Mouse (Mus musculus) forebrain, embryonic 11.5 days (tissue): Measurements from ENCODE around the gene 1600014C23Rik. TPM values are rescaled to one million over a fixed set of nuclear protein-coding genes. Genes with fewer than 3 reads are reported as not detected.

ENCODE experiments used
- ATAC-seq: fragments of 200-750 bp; cut with Nextera tagmentation; replicated peaks from 2 replicates; pipeline ENCODE4 v1.8.0; 2017; ENCODE audit warnings: moderate TSS enrichment; ENCODE audit not compliant: low FRiP score
- DNase-seq: peaks from one replicate; pipeline ENCODE4 v3.0.0-alpha.2; 2017; ENCODE audit warnings: low spot score
- H3K27ac ChIP-seq: fragments of 300-500 bp; sonication (generic); 2 replicates; pipeline ENCODE4 v1.5.1; 2014; ENCODE audit warnings: low read depth, low read length
- H3K27me3 ChIP-seq: fragments of 300-500 bp; sonication (generic); 2 replicates; pipeline ENCODE4 v1.6.1; 2014; ENCODE audit warnings: mild to moderate bottlenecking, low read length, mixed read lengths; ENCODE audit not compliant: control insufficient read depth, insufficient read depth
- H3K36me3 ChIP-seq: fragments of 300-500 bp; sonication (generic); 2 replicates; pipeline ENCODE4 v1.6.1; 2014; ENCODE audit warnings: mild to moderate bottlenecking, low read length, moderate library complexity, mixed read lengths; ENCODE audit not compliant: control insufficient read depth, insufficient read depth
- H3K4me1 ChIP-seq: fragments of 300-500 bp; sonication (generic); replicated peaks from 2 replicates; pipeline ENCODE4 v1.6.1; 2014; ENCODE audit warnings: low read length, mixed read lengths; ENCODE audit not compliant: control insufficient read depth, insufficient read depth
- H3K4me2 ChIP-seq: fragments of 300-500 bp; sonication (generic); 2 replicates; pipeline ENCODE4 v1.6.1; 2014; ENCODE audit warnings: low read depth, mild to moderate bottlenecking, low read length, moderate library complexity, mixed read lengths; ENCODE audit not compliant: severe bottlenecking
- H3K4me3 ChIP-seq: fragments of 300-500 bp; sonication (generic); 2 replicates; pipeline ENCODE4 v1.5.1; 2014; ENCODE audit warnings: low read depth, low read length
- H3K9ac ChIP-seq: fragments of 300-500 bp; sonication (generic); 2 replicates; pipeline ENCODE4 v1.6.1; 2014; ENCODE audit warnings: low read length
- H3K9me3 ChIP-seq: fragments of 300-500 bp; sonication (generic); 2 replicates; pipeline ENCODE4 v1.6.1; 2016; ENCODE audit warnings: low read length, mixed read lengths; ENCODE audit not compliant: control insufficient read depth
- WGBS: fragments of 180-500 bp; shearing (Covaris S2); extraction: QIAGEN DNeasy Blood & Tissue Kit; methylation state at CpG from one replicate; pipeline ENCODE4 v1.1.7; 2014; 5-methylcytosine and 5-hydroxymethylcytosine counted together
- polyA plus RNA-seq: library from polyadenylated mRNA; unstranded; fragments of >200 nt; fragmentation: Nextera tagmentation; extraction: Ambion mirVana; gene quantifications from 2 replicates; pipeline ENCODE4 v1.2.1, GENCODE M21; 2014

The 1600014C23Rik gene
- polyA plus RNA-seq, 1 experiment from 2014 or later: 0.55 TPM

DNA sequence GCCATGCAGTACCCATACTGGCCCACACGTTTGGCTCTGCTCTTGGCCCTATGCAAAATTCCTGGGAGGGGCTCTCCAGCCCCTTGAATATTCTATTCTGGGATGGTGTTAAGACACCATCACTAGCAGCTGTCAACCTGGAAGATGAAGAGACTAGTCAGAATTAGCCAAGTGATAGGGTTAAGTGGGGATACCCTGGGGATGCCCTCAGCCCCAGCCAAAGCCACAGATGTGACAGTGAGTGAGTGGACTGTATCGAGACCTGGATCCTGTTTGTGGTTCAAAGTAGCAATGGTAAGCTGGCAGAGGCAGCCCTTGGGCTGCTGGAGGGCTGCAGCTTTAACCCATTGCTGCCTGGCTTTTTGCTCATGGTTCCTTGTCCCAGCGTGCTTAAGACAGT, 23.8 kb downstream of the 1600014C23Rik start:
- Histone ChIP-seq H3K4me3 (no peak overlapping the region), H3K27me3 (no peaks in the 10 kb centered on the region), H3K27ac (no peak overlapping the region), H3K4me1 (no peaks in the 10 kb centered on the region), H3K36me3 (no peaks in the 10 kb centered on the region), H3K4me2 (no peak overlapping the region), H3K9me3 (no peaks in the 10 kb centered on the region), H3K9ac (no peak overlapping the region)
- 69% methylated on average over 3 of the region's 3 CpGs for WGBS
- DNase-seq (no peak), ATAC-seq (no peak)

DNA sequence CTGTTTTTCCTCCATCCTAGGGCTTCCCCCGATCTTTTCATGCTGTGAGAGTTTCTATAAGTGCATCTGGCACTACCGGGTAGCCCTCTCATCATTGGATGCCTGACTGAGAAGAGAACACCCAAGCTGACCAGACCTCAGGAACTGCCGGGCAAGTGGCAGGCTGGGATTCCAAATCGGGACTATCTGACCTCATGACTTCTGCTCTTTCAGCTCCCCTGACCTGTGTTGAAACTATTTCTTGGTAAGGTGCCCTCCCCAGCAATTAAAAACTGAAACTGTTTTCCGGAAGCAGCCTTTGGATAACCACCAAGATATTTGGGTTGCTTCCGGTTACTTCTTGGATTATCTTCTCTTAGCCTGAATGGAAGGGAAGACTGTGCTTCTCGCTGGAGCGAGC, 25.5 kb downstream of the 1600014C23Rik start:
- no peak overlapping the region for H3K4me3 ChIP-seq
- H3K27me3 ChIP-seq: no peaks in the 10 kb centered on the region
- WGBS: 87% methylated on average over 8 of the region's 8 CpGs
- no peak overlapping the region for H3K27ac ChIP-seq
- no peaks in the 10 kb centered on the region for H3K36me3 ChIP-seq
- DNase-seq (no peak), ATAC-seq (no peak)
- H3K9ac ChIP-seq: no peak overlapping the region
- no peaks in the 10 kb centered on the region for H3K4me1 ChIP-seq
- H3K4me2 ChIP-seq: no peak overlapping the region
- H3K9me3 ChIP-seq: no peaks in the 10 kb centered on the region

DNA sequence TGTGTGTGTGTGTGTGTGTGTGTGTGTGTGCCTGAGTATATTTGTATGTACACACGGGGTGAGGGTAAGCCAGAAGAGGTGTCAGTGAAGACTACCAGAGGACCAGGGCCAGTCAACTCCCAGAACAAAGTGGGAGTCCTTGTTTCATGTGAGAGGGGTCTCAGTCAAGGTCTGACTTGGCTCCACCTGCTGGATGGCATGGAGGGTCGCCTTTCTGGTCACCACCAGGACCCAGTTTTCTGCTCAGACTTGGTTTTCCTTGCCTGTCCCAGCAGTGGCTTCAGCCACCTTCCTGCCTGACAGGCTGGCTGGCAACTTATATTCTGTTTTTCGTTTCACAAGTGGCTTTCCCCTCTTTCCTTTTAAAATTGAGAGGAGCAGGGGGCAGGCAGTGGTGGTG, 26.3 kb downstream of the 1600014C23Rik start:
- Histone ChIP-seq H3K4me3 (no peak overlapping the region), H3K36me3 (no peaks in the 10 kb centered on the region), H3K9ac (no peak overlapping the region), H3K27me3 (no peaks in the 10 kb centered on the region), H3K9me3 (no peaks in the 10 kb centered on the region), H3K27ac (no peak overlapping the region), H3K4me2 (no peak overlapping the region), H3K4me1 (no peaks in the 10 kb centered on the region)
- WGBS: 38% methylated on average over 3 of the region's 3 CpGs
- DNase-seq (no peak), ATAC-seq (no peak)

DNA sequence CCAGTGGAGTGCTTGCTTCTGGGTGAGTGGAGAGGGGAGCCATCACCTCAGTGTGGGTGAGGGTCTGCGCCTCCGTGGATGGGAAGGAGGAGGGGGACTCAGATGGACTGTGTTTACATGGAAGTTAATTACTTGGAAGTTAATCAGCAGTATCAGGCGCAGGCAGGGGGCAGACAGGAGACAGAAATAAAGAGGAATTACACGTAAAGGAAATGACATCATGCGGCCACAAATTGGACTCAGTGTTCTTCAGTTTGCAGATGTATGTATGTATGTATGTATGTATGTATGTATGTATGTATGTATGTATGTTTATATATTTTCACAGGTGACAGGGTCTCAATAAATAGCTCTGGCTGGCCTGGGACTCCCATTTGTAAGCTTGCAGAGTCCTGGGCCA, 26.8 kb downstream of the 1600014C23Rik start:
- Histone ChIP-seq H3K9ac (no peak overlapping the region), H3K27ac (no peak overlapping the region), H3K36me3 (no peaks in the 10 kb centered on the region), H3K4me1 (no peaks in the 10 kb centered on the region), H3K4me3 (no peak overlapping the region), H3K9me3 (no peaks in the 10 kb centered on the region), H3K4me2 (no peak overlapping the region), H3K27me3 (no peaks in the 10 kb centered on the region)
- DNase-seq (no peak), ATAC-seq (no peak)
- 75% methylated on average over 5 of the region's 5 CpGs for WGBS

DNA sequence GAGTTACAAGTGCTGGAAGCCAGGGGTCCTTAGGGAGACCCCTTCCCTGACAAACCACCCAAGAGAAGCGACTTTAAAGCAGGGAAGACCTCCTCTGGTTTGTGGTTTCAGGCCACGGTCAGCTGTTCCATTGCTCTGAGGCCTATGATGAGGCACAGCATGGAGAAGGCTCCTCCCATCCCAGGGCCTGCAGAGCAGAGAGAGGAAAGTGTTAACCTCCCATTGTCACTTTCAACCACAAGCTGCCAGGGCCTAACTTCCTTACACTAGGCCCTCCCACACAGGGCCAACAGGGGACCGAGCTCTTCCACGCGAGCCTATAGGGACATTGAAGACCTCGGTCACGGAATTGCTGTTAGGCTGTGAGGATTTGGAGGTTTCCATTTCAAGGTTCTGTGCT, 30.5 kb downstream of the 1600014C23Rik start:
- no peak overlapping the region for H3K9ac ChIP-seq
- no peak overlapping the region for H3K27ac ChIP-seq
- H3K4me2 ChIP-seq: no peak overlapping the region
- ATAC-seq (no peak), DNase-seq (no peak)
- 67% methylated on average over 7 of the region's 7 CpGs for WGBS
- no peaks in the 10 kb centered on the region for H3K9me3 ChIP-seq
- no peaks in the 10 kb centered on the region for H3K4me1 ChIP-seq
- no peaks in the 10 kb centered on the region for H3K36me3 ChIP-seq
- H3K4me3 ChIP-seq: no peak overlapping the region
- no peaks in the 10 kb centered on the region for H3K27me3 ChIP-seq

DNA sequence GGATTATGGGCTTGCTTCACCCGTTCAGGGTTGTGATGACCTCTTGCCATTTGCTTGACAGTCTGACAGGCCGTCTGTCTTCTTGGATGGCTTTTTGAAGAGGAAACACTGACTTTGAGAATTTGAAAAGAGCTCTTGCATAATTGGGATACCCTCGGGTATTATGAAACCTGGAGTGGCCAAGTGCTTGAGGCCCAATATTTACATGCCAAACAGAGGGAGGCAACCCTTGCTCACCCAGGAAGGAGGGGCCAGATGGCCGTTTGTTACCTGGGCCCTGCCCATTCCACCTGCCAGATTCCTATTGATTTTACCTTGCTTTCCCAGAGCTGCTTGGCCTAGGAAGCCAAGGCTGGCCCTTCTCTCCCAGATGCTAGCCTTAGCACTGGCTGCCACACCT, 31.4 kb downstream of the 1600014C23Rik start:
- DNase-seq (no peak), ATAC-seq (no peak)
- Histone ChIP-seq H3K4me3 (no peak overlapping the region), H3K9me3 (no peaks in the 10 kb centered on the region), H3K27me3 (no peaks in the 10 kb centered on the region), H3K27ac (no peak overlapping the region), H3K9ac (no peak overlapping the region), H3K36me3 (no peaks in the 10 kb centered on the region), H3K4me2 (no peak overlapping the region), H3K4me1 (no peaks in the 10 kb centered on the region)
- 65% methylated on average over 4 of the region's 4 CpGs for WGBS

DNA sequence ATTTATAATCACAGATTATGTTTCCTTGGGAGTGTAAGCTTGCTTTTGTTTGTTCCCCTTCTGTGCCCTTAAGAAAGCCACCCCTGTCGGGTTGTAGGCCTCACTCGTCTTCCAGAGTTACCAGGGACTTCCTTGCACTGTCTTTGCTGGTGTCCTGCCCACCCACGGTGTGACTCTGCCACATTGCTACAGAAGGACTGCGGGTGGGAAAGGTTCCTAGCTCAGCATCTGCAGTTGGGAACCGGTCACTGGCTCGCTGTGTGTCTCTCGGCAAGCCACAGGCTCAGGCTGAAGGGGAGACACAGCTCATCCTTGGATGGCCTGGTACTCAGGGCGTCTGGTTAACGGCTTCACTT, 32.4 kb downstream of the 1600014C23Rik start:
- Histone ChIP-seq H3K4me2 (no peak overlapping the region), H3K9ac (no peak overlapping the region), H3K36me3 (no peaks in the 10 kb centered on the region), H3K9me3 (no peaks in the 10 kb centered on the region), H3K27me3 (no peaks in the 10 kb centered on the region), H3K4me3 (no peak overlapping the region), H3K27ac (no peak overlapping the region), H3K4me1 (no peaks in the 10 kb centered on the region)
- ATAC-seq (no peak), DNase-seq (no peak)
- WGBS: 76% methylated on average over 9 of the region's 9 CpGs

DNA sequence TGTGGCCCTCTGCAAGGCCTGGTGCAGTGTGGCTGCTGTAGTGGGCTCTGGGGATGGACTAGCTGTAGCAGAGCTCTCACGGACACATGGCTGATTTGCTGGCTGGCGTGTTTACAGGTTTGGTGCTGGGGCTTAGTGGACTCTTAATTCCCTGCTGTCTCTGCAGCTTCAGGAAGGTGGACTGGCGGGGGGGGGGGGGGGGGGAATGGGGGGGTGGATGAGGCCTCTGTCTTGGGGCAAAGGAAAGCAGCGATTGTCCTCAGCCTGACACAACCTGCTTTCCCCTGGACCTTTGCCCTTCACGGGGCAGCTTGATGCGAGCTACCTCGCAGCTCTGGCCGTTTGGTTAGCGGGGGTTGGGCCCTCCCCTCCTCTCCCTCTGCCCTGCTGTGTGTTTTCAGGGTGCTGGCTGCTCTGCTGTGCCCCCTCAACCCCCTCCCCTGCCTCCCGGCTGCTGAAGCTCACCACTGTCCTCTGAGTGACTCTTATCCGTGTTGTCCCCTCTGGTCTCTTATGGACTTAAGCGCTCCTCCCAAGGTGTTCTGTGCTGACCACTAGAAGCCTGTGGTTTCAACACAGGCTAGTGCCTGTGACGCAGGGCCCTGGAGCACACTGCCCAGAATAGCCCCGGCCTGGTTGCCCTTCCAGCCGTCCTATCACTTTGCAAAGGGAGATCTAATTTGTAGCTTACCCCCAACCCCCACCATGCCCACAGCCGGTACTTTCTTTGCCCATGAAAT, 33.0 kb downstream of the 1600014C23Rik start:
- WGBS: 54% methylated on average over 10 of the region's 16 CpGs
- no peak overlapping the region for H3K27ac ChIP-seq
- no peak overlapping the region for H3K9ac ChIP-seq
- no peaks in the 10 kb centered on the region for H3K9me3 ChIP-seq
- no peak overlapping the region for H3K4me3 ChIP-seq
- ATAC-seq (no peak), DNase-seq (no peak)
- no peaks in the 10 kb centered on the region for H3K4me1 ChIP-seq
- H3K27me3 ChIP-seq: no peaks in the 10 kb centered on the region
- no peak overlapping the region for H3K4me2 ChIP-seq
- H3K36me3 ChIP-seq: no peaks in the 10 kb centered on the region

DNA sequence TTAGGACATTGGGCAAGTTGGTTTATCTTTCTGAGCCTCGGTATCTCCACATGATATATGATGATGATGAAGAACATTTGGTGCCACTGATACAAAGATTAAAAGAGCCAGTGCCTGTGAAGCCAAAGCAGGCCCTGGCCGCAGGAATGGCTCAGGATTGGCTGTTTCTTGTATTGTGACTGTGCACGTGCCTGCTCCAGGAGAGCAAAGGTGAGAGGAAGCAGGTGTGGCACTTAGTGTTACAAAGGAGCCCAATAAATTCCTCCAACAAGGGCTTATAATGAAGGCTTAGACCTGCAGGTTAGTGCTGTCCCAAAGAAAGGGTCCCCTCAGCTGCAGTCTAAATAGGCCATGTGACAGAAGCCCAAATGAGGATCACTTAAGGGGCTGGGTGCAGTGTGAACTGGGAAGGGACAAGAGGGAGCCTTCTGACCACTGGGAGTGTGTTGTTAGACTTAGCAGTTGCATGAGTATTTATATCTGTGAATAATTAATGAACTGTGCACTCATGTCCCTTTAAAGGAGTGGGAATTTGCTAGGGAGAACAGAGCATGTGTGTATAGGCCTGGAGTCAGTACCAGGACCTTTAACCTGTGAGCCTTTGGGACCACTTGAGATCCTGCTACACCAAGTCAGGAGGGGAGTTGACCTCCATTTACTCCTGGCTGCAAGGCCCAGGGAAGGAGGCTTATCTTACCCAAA, 34.5 kb downstream of the 1600014C23Rik start:
- H3K9me3 ChIP-seq: no peaks in the 10 kb centered on the region
- no peak overlapping the region for H3K4me3 ChIP-seq
- WGBS: 87% methylated on average over 3 of the region's 3 CpGs
- H3K27me3 ChIP-seq: no peaks in the 10 kb centered on the region
- ATAC-seq (no peak), DNase-seq (no peak)
- H3K27ac ChIP-seq: no peak overlapping the region
- no peaks in the 10 kb centered on the region for H3K36me3 ChIP-seq
- no peak overlapping the region for H3K4me2 ChIP-seq
- H3K9ac ChIP-seq: no peak overlapping the region
- no peaks in the 10 kb centered on the region for H3K4me1 ChIP-seq
